Mouse (Mus musculus): Measurements from ENCODE around the gene Slc35g3. TPM values are rescaled to one million over a fixed set of nuclear protein-coding genes. Genes with fewer than 3 reads are reported as not detected.
"Not testable (repeated sequence)": the region's sequence is repeated elsewhere in the genome, so short reads cannot be mapped to it uniquely, and the experiment has no call there.

Gene Slc35g3
- total RNA-seq, 2 experiments from 2014 or later: not detected

DNA sequence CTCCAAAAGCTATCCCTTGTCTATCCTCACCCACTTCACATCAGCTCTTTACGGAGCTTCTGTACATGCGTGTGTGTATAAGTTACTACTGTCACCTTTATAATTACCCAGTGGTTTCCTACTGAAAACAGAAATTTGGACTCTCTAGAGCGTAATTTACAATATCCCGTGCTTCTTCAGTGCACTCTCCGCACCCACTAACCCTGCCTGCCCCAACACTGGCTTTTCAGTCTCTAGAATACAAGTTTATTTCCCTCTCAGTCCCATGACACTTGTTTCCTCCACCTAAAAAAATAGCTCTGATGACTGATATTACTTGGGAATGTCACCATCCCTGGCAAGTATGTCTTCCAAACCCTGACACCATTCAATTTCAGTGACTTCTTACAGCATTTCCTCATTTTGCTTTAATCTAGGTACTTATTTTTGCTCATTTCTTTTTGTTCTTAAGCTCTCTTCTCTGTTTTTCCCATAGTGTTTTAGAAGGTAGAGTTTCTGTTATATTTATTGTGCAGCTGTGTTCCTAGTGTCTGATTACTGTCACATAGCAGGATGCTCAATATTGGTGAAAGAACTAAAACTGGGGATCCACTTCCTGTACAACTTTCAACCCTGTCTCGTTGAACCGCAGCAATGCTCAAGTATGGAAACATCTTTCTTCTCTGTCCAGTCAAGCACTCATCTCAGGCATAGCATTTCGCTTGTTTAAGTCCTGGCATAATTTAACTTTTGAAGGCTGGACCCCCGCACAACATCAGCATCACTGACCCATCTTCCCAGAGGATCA, 4.3 kb downstream of the Slc35g3 start:
- no peak for DNase-seq (ENCODE audit: low spot score in 2 of 2)

DNA sequence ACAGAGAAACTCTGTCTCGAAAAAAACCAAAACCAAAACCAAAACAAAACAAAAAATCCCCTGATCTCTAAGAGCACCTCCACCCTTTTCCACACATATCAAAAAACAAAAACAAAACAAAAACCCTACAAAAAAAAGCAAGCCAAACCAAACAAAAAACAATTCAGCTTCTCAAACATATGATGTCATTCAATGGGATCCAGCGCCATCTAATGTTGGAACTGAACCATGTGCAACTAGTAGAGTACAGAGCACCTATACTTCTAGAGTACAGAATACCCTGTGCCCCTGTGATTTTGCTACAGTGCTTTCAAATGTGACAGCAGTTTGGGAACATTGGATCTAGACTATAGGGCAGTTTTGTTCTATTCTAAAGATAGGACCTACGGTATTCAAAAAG, 7.1 kb downstream of the Slc35g3 start:
- peak in 1 of 2 experiments; percentile 54 for DNase-seq (ENCODE audit: low spot score in 2 of 2)

DNA sequence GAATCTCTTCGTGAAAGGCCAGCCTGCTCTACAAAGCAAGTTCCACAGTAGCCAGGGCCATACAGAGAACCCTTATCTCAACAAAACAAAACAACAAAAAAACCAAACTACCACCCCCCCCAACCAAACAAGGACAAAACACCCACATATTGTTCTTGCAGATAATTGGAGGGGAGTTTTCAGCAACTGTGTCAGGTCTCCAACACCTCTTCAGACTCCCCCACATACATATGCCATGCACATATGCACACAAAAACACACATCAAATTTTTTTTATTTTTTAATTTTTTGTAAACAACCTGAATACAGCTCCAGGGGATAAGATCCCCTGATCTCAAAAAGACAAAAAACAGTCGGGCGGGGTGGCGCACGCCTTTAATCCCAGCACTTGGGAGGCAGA, 7.5 kb downstream of the Slc35g3 start:
- DNase-seq (ENCODE audit: low spot score in 2 of 2): peak in 1 of 2 experiments; percentile 50

DNA sequence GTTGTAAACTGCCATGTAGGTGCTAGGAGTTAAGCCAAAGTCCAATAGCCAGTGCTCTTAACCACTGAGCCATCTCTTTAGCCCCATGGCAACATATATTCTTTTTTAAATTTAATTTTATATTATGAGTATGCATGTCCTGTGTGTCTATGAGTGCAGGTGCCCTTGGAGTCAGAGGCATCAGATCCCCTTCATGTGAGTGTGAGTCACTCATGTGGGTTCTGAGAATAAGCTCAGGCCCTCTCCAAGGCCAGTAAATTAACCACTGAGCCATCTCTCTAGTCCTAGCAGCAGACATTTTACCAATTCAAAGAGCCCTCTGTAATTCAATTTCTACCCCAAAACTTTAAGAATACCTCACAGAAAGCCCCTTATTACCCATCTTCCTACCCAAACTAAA, 9.1 kb downstream of the Slc35g3 start:
- DNase-seq (ENCODE audit: low spot score in 2 of 2): no peak

DNA sequence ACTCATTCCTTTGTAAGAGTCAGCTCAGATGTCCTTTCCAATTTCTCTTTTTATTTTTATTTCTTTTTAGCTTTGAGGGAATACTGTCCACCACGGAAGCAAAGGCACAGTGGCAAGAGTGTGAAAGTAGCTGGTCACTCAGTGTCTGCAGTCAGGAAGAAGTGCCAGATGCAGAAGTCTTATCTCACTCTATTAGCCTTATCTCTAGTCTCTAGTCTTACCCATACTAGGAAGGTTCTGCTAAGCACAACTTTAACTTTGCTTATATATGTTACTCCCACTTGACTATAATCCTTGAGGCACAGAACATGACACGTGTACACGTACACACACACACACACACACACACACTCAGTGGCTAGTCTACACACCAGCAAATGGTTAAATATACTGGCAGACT, 10.1 kb downstream of the Slc35g3 start:
- no peak for DNase-seq (ENCODE audit: low spot score in 2 of 2)

DNA sequence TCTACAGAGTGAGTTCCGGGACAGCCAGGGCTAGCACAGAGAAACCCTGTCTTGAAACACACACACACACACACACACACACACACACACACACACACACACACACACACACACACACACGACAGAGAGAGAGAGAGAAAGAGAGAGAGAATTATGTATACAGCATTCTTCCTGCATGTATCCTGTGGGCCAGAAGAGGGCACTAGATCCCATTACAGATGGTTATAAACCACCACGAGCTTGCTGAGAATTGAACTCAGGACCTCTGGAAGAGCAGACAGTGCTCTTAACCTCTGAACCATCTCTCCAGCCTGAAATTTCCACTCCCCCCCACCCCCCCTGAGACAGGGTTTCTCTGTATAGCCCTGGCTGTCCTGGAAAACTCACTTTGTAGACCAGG, 30.4 kb downstream of the Slc35g3 start:
- DNase-seq (ENCODE audit: low spot score in 2 of 2): not testable (repeated sequence)

DNA sequence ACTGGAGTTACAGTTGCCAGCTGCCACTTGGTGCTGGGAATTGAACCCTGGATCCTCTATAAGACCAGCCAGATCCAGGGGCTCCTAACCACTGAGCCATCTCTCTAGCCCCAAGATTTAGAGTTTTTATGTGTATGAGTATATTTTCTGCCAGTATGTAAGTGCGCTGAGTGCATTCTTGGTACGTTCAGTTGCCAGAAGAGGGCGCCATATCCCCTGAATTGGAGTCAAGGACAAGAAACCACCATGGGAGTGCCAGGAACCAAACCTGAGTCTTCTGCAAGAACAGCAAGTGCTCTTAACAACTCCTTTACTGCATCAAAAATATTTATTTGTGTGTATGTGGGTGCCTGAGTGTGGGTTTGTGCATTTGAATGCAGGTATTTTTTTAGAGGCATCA, 32.7 kb downstream of the Slc35g3 start:
- peak in 1 of 2 experiments; percentile 35 for DNase-seq (ENCODE audit: low spot score in 2 of 2)

DNA sequence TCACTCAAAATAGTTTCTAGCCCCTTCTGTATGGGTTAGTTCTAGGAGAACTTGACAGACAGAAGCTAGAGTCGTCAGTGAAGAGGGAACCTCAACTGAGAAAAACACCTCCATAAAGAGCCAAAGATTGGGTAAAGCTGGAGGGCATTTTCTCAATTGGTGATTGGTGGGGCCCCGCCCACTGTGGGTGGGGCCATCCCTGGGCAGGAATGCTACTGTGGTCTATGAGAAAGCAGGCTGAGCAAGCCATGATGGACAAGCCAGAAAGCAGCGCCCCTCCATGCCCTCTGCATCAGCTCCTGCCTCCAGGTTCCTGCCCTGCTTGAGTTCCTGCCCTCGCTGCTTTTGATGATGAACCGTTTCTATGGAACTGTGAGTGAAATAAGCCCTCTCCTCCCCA, 35.8 kb downstream of the Slc35g3 start:
- no peak for DNase-seq (ENCODE audit: low spot score in 2 of 2)

DNA sequence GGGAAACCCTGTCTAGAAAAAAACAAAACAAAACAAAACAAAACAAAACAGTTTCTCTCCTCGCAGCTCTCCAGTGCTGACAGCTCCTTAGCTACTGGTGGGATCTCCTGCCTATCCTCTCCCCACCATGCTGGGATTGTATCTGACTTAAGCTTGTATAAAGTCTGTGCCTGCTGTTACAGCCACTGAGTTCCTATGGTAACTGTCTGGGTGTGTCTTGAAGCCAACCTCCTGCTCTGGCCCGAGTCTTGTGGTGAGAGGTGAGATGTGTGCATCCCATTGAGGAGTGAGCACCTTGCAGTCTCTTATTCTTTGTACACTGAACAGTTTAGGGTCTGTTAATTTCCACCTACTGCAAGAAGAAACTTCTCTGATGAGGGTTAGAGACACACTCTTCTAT, 38.7 kb downstream of the Slc35g3 start:
- no peak for DNase-seq (ENCODE audit: low spot score in 2 of 2)

DNA sequence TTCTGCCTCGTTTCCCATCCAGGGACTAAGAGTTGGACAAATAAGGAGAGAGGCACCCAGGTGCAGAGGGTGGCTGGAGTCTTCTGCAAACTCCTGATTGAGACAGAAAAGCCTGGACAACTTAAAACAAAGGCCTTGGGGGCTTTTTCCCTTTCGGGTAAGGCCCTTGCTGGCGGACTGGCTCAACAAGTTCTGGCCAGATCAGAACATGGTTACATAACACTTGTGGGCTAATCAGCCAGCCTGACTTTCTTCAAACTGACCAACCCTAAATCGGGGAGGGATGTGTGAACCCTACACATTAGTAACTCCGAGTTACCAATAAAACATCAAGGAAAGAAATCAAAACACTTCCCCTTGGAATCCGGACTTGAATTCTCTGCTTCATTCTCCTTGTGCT, 40.9 kb downstream of the Slc35g3 start:
- DNase-seq (ENCODE audit: low spot score in 2 of 2): no peak

DNA sequence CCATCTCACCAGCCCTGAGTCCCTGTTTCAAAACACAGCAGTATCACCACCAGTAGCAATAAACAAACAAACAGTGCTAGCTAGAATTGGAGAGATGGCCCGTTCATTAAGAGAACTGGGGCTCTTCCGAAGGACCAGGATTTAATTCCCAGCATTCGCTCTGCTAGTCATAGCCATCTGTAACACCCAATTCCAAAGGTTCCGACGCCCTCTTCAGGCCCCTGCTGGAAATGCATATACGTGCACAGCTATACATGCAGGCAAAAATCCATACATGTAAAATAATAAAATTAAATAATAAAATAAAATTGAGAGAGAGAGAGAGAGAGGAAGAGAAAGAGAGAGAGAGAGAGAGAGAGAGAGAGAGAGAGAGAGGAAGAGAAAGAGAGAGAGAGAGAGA, 42.3 kb downstream of the Slc35g3 start:
- no peak for DNase-seq (ENCODE audit: low spot score in 2 of 2)

DNA sequence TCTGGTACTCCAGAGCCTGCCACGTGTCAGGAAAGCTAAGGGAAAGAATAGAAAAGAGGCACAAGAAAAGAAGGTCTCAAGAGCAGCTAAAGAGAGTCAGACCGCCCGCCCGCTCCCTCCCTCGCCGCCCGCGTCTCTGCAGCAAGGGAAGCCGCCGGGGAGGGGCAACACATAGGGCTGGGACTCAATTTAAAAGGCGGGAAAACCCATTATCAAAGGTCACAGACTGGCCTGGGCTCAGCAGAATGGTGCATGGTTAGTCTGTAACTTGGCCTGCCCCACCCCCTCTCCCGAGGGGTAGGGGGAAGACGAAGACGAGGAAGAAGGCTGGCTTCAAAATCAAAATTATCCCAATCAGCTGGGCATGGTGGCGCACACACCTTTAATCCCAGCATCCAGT, 43.1 kb downstream of the Slc35g3 start:
- no peak for DNase-seq (ENCODE audit: low spot score in 2 of 2)

DNA sequence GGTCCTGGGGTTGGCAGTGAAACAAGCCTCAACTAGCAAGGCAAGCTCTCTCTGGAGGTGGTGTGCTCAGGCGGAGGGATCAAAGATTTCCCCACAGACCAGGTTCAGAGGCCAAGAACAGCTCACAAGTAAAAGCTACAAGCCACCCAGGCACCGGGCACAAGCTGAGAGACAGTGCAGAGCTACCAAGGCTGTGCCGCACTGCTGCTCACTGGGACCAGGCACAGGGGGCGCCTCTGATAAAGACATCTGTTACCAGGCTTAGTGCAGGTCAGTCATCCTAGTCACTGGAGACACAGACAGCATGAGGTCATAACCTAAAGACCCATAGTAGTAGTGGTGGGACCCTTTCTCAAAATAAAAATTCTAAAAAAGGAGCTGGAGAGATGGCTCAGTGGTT, 44.8 kb downstream of the Slc35g3 start:
- no peak for DNase-seq (ENCODE audit: low spot score in 2 of 2)

DNA sequence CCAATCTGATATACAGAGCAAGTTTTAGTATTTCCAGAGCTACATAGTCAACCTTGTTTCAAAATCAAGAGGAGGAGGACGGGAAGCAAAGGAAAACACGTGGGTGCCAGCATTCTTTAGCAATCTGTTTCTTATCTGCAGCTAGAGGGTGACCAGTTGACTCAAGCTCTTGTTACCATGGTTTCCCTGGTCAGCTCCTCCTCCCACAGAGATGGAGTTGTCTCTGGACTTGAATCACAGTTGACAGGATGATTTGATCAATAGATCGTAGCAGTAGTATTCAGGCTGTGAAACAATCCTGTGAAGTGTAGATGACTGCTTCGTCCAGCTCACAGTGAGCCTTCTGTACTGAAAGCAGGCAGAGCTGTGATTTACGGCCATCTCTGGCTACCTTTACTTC, 45.8 kb downstream of the Slc35g3 start:
- DNase-seq (ENCODE audit: low spot score in 2 of 2): peak in 1 of 2 experiments; percentile 21

DNA sequence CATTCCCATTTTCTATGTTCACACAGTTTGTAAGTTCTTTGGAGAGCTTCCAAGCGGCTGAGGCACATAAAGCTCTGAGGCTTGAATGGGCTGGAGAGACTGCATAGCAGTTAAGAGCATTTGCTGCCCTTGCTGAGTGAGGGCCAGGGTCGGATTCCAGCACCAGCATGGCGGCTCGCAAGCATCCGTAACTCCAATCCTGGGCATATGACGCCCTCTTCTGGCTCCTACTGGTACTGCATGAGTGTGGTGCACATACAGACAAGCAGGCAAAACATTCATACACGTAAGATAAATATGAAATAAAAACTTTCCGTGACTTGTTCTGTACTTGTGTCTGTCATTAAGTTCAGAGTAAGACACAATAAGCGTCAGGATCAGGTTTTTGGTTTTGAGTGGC, 46.3 kb downstream of the Slc35g3 start:
- DNase-seq (ENCODE audit: low spot score in 2 of 2): peak in 1 of 2 experiments; percentile 9

DNA sequence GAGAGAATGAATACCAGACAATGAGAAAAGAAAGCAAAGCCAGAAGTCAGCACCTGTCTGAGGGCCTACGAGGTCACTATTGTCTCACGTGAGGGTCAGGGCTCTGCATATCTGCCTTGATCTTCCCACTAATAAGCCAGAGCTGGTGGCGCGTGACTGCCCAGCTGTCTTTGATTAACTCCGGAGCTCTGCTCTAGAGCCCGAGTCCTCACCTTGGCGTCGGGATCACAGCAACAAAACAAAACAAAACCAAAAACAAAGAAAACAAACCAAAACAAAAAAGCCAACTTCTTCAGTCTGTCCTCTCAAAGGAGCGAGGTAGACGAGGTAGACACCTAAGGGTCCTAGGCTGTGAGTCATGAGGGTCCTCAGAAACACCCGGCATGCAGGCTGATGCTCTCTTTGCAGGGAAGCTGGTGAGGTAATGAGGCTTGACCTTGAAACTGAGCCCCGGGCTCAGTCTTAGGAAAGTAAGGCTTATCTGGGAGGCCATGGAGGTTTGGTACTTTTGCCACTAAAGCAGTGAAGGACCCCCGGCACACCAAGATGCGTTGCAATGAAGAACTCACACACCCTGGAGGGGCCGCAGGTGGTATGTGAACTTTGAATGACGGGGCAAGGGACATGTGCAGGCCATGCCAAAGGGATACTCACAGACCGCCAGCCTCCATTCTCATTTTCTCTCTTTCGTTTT, 47.0 kb downstream of the Slc35g3 start:
- DNase-seq (ENCODE audit: low spot score in 2 of 2): no peak

DNA sequence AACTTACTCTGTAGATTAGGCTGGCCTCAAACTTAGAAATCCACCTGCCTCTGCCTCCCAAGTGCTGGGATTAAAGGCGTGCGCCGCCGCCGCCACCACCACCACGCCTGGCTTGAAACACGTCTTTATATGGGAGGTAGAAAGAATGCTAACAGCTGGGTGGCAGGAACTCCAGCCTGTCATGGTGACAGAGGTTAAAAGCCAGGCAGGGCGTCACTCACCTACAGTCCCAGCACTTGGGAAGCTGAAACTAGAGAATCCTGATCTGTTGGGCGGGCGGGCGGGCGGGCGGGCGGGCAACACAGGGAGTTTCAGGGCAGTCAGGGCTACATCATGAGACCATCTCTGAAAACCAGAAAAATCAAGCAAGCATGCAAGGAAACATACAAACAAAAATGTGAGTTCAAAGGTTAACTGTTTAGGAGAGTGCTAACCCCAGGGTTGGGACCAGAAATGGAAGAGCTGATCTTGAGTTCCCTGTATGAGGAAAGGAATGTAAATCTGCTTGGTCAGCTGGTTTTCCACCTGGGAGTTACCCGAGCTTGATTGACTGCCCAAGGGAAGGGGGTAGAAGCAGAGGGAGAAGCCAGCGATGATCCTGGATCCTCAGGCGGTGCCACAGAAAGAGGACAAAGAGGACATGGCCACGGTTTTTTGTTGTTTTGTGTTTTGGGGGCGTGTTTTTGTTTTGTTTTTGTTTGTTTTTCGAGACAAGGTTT, 48.7 kb downstream of the Slc35g3 start:
- DNase-seq (ENCODE audit: low spot score in 2 of 2): no peak

DNA sequence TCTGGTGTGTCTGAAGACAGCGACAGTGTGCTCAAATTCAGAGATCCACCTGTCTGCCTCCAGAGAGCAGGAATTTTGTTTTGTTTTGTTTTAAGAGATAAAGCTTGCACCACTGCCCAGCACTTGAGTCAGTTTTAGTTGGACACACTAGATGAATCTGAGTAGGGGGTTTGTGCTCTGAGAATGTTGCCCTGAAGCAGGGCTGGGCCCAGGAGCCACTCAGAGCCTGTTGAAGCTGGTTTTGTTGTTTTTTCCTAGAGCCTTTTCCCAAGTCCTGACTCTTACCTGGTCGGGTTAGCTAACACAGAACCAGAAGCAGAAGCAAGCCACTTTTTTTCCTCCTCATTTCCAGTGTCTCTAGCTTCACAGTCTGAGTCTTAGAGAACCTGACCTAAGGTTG, 50.7 kb downstream of the Slc35g3 start:
- no peak for DNase-seq (ENCODE audit: low spot score in 2 of 2)

DNA sequence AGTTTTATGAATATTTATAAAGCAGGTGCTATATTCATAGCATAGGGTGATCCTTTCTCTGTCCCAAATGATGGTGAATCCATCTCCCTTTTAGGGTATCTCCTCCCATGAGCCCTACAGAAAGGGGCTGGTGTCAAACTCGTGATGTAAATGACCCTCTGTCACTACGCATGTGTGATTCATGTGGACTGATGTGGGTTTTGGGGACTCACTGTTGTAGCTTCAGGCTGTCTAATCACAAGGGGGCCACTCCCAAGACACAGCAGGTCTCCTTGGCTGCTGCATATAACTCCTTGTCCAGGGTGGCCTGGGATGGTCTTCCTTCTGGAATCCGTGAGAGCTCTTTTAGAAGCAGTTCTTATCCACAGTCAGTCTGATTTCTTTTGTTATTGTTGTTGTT, 51.3 kb downstream of the Slc35g3 start:
- no peak for DNase-seq (ENCODE audit: low spot score in 2 of 2)

Measured in layer of hippocampus, adult 18-20 months (tissue).